Mouse (Mus musculus): Measurements from ENCODE around the gene Hist2h3b.

- TF ChIP-seq CTCF (IDR thresholded peaks at IDR 0.05; ENCODE audit: control insufficient read depth, insufficient read depth, insufficient read length) = no peak
- TF ChIP-seq FOSL1 (IDR thresholded peaks at IDR 0.05; ENCODE audit: insufficient read depth, low read length, poor library complexity, severe bottlenecking) = no peak
- TF ChIP-seq MAX (IDR thresholded peaks at IDR 0.05) = no peak
- TF ChIP-seq MYOD1 (IDR thresholded peaks at IDR 0.05; ENCODE audit: control insufficient read depth, insufficient read length, low read depth) = no peak
- no peak for TF ChIP-seq USF1 (IDR thresholded peaks at IDR 0.05; ENCODE audit: low read depth)
- no peak for TF ChIP-seq MYOG (IDR thresholded peaks at IDR 0.05; ENCODE audit: control insufficient read depth, extremely low read depth, insufficient read length)
Observed at GRCm38 (mm10) chr3:96237904-96238511, 30.4 kb upstream of the Hist2h3b start.
